Mouse (Mus musculus) hindbrain, postnatal 0 days (tissue): ENCODE measurements at regions not wholly inside any gene's neighbourhood (a gene's known extent, or its start where the extent isn't known, plus 50 kb on each side); places are given as distances from the start of the nearest gene placed in this dataset.

Source experiments
- ATAC-seq: fragments of 200-750 bp; cut with Nextera tagmentation; 2 replicates; pipeline ENCODE4 v1.8.0; 2017; ENCODE audit warnings: mild to moderate bottlenecking, moderate TSS enrichment, moderate library complexity
- DNase-seq: peaks from one replicate; pipeline ENCODE4 v3.0.0-alpha.2; 2015; ENCODE audit warnings: low spot score
- H3K27ac ChIP-seq: fragments of 300-500 bp; sonication (generic); 2 replicates; pipeline ENCODE4 v1.5.1; 2014; ENCODE audit warnings: mild to moderate bottlenecking
- H3K27me3 ChIP-seq: fragments of 300-500 bp; sonication (generic); 2 replicates; pipeline ENCODE4 v1.6.1; 2014; ENCODE audit warnings: low read length, mixed read lengths; ENCODE audit not compliant: insufficient read depth
- H3K36me3 ChIP-seq: fragments of 300-500 bp; sonication (generic); 2 replicates; pipeline ENCODE4 v1.6.1; 2014; ENCODE audit warnings: low read length, mixed read lengths; ENCODE audit not compliant: insufficient read depth
- H3K4me1 ChIP-seq: fragments of 300-500 bp; sonication (generic); 2 replicates; pipeline ENCODE4 v1.6.1; 2014; ENCODE audit warnings: antibody characterized with exemption, low read length, mixed read lengths; ENCODE audit not compliant: insufficient read depth
- H3K4me2 ChIP-seq: fragments of 300-500 bp; sonication (generic); 2 replicates; pipeline ENCODE4 v1.6.1; 2014; ENCODE audit warnings: low read depth, mild to moderate bottlenecking, low read length, moderate library complexity, mixed read lengths
- H3K4me3 ChIP-seq: fragments of 300-500 bp; sonication (generic); 2 replicates; pipeline ENCODE4 v1.5.1; 2014; ENCODE audit warnings: low read length
- H3K9ac ChIP-seq: fragments of 300-500 bp; sonication (generic); replicated peaks from 2 replicates; pipeline ENCODE4 v1.6.1; 2014; ENCODE audit warnings: mild to moderate bottlenecking, low read length, moderate library complexity, mixed read lengths
- H3K9me3 ChIP-seq: fragments of 300-500 bp; sonication (generic); 2 replicates; pipeline ENCODE4 v1.6.1; 2016; ENCODE audit warnings: low read length, mixed read lengths
- CTCF ChIP-seq: IDR thresholded peaks from 2 replicates; pipeline ENCODE4 v1.5.1; 2016; ENCODE audit warnings: antibody characterized with exemption, control low read depth, low read depth
- WGBS: fragments of 180-500 bp; shearing (Covaris S2); extraction: QIAGEN DNeasy Blood & Tissue Kit; methylation state at CpG from one replicate; pipeline ENCODE4 v1.1.7; 2014; 5-methylcytosine and 5-hydroxymethylcytosine counted together

DNA sequence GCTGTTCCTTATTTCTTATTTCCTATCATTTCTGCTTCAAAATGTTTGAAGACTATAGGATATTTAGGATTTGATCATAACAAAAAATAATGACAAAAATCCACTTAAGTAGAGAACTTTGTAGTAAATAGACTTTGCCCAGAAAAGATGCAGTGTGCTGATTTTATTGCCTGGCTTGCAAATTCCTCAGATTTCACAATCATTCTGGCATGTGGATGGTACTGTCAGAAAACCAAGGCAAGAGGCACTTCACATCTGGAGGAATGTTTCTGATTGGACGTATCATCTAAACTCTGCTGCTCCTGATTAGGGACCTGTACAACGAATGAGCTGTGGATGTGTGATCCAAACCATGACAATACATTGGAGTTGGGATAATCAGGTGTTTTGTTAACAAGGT is 853.0 kb upstream of the Tenm3 start:
- no peaks in the 10 kb centered on the region for H3K27me3 ChIP-seq
- no peaks in the 10 kb centered on the region for H3K36me3 ChIP-seq
- no peak for TF ChIP-seq CTCF
- no peak for ATAC-seq
- H3K4me2 ChIP-seq = no peak overlapping the region
- no peaks in the 10 kb centered on the region for H3K9me3 ChIP-seq
- no peak overlapping the region for H3K27ac ChIP-seq
- H3K9ac ChIP-seq = no peak overlapping the region
- no peaks in the 10 kb centered on the region for H3K4me1 ChIP-seq
- no peak overlapping the region for H3K4me3 ChIP-seq
- DNase-seq = no peak
- WGBS = 91% methylated on average over 2 of the region's 2 CpGs
